Mouse (Mus musculus): ENCODE results near the gene Pnpla1.
"Not testable (repeated sequence)": the region's sequence is repeated elsewhere in the genome, so short reads cannot be mapped to it uniquely, and the experiment has no call there.

Pnpla1 gene

DNA sequence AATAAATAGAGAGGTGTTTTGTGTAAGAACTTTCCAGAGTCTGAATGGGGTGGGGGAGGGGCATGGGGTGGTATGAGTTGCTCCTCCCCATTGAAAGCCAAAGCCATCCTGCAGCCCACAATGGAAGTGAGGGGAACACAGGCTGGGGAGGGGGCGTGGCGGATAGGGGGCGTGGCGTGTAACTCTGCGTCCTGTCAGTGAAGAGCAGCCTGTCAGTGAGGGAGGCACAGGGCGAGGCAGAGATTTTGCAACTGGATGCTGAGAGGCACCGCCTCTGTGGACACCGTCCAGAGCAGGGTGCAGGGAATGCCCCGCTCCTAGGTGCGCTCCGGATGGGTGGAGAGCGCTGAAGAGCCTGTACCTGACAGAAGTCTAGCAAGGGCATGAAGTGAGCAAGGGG, at the start of gene Pnpla1:
Pnpla1 (plus strand) TSS at position 207 of the 400 bp plus-strand sequence.
- in situ Hi-C loops (cut with MboI; ENCODE audit: low pct_unique_long_range_greater_than_20kb in 1 of 2, low sequenced_read_pairs in 2 of 2, unreplicated experiment in 1 of 2): no loop called here

DNA sequence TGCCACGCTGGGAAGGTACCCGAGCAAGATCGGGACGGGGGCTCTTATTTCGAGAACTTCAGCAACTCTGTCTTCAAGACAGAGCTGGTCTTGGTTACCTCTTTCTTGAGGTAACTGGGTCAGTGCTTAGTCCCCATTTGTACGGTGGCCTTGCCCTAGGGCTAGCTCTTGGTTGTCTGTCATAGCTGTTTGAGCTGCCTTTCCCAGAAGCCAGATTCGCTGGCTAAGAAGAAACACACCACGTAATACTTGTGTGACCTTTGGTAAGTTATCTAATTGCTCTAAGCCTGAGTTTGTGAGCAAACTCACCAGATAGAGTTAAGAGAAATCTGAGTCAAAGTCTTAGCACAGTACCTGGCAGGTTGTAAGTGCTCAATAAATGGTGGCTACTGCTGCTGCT, 49.5 kb upstream of the Pnpla1 start:
- in situ Hi-C loops (cut with MboI; ENCODE audit: low pct_unique_long_range_greater_than_20kb in 1 of 2, low sequenced_read_pairs in 2 of 2, unreplicated experiment in 1 of 2): no loop called here

DNA sequence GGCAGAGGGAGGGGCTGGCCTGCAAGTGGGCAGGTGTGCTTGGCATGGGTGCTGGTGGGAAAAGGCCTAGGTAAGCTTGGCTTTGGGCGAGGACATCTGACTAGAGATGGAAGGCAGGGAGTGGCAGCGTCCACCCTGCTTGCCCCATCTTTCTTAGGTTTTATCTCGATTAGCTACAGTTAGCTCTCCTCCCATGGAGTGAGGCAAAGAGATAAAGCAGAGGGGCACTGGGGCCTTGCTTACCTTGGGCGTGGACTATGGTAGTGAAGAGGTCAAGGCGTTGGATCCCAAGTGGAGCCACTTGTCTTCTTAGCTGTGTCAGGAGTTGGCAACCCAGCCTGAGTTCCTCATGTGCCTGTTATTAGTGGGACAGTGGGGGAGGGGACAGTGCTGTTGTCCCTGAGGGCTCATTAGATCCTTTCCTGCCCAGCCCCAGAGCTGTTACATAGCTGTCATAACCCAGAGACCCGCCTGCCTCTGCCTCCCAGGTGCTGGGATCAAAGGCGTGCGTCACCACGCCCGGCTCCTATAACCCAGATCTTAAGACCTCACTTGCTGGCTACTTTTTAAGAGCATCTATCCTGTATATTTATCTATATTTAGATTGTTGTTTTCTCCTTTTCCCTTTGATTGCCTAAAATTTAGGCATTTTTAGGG, 48.9 kb upstream of the Pnpla1 start:
- in situ Hi-C loops (cut with MboI; ENCODE audit: low pct_unique_long_range_greater_than_20kb in 1 of 2, low sequenced_read_pairs in 2 of 2, unreplicated experiment in 1 of 2): no loop called here

DNA sequence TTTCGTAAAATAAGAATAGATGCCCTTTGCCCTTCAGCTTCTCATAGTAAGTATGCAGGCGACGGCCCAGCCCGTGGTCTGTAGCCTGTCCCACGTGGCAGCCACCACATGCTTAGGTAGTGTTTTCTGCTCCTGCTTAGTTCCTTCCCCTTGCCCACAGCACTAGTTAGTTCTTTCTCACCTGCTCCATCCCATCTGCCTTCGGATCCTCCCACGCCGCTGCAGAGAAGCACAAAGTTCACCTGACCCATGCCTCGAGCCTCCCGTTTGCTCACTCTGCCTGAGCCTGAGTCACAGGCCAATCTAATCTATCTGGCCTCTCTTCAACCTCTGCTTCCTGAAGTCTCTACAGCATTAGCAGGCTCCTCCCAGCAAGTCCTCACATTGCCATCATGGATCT, 45.9 kb upstream of the Pnpla1 start:
- in situ Hi-C loops (cut with MboI; ENCODE audit: low pct_unique_long_range_greater_than_20kb in 1 of 2, low sequenced_read_pairs in 2 of 2, unreplicated experiment in 1 of 2): no loop called here

DNA sequence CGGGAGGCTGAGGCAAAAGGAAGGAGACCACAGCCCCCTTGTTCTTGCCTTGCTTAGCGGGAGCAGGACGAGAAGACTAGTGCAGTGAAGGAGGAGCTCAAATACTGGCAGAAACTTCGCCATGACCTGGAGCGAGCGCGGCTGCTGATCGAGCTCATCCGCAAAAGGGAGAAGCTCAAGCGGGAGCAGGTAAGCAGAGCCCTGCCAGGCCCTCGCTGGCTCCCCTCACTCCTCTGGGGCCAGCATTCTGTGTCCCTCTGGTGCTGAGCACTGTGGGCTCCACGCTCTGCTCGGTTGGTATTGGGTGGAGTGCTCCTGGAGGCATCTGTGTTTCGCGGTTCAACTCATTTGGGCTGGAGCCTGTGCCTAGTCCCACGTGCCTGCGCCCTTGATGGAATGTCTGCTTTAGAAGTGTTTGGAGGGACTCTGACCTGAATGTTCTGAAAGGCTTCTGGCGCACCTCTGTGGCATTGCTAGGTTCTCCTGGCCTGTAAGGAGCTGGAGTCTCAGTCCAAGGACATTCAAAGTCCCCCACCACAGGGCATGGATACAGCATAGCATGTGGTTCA, 43.6 kb upstream of the Pnpla1 start:
- in situ Hi-C loops (cut with MboI; ENCODE audit: low pct_unique_long_range_greater_than_20kb in 1 of 2, low sequenced_read_pairs in 2 of 2, unreplicated experiment in 1 of 2): no loop called here

DNA sequence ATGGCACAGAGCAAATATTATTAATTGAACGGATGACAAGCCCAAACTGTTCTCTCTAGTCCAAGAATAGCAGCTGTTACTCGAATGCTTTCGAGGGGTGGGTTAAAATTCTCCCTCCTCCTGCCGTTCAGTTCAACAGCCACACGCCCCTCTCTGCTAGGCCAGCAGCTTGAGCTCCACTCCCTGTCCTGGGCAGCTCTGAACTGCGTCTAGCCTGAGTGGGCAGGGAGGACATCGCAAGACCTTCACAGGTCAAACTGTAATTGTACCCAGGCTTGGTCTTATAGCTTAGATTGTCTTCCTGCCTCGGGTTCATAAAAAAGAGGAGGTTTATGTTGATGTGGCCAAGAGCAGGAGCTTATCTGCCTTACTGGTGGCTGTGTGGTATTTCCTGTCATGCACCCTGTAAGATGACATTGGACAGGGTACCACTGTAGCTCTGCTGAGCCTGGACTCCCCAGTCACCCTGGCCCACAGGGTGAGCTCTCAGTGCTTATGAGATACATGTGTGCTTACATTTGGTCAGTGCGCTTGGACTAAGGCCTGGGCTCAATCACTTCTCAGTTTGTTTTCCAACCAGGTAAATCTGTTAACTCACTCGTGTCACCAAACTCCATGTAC, 42.7 kb upstream of the Pnpla1 start:
- in situ Hi-C loops (cut with MboI; ENCODE audit: low pct_unique_long_range_greater_than_20kb in 1 of 2, low sequenced_read_pairs in 2 of 2, unreplicated experiment in 1 of 2): no loop called here

DNA sequence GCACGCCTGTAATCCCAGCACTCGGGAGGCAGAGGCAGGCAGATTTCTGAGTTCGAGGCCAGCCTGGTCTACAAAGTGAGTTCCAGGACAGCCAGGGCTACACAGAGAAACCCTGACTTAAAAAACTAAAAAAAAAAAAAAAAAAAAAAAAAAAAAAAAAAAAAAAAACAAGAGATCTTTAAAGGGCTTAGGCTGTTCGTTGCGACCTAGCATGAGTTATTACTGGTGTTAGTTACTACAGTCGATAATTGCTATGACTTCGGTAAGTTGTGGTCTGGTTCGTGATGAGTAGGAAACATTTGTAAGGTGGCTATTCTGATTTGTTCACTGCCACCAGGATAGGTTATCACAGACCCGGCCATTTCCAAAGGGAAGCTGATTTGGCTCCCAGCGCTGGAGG, 41.9 kb upstream of the Pnpla1 start:
- in situ Hi-C loops (cut with MboI; ENCODE audit: low pct_unique_long_range_greater_than_20kb in 1 of 2, low sequenced_read_pairs in 2 of 2, unreplicated experiment in 1 of 2): not testable (repeated sequence)

DNA sequence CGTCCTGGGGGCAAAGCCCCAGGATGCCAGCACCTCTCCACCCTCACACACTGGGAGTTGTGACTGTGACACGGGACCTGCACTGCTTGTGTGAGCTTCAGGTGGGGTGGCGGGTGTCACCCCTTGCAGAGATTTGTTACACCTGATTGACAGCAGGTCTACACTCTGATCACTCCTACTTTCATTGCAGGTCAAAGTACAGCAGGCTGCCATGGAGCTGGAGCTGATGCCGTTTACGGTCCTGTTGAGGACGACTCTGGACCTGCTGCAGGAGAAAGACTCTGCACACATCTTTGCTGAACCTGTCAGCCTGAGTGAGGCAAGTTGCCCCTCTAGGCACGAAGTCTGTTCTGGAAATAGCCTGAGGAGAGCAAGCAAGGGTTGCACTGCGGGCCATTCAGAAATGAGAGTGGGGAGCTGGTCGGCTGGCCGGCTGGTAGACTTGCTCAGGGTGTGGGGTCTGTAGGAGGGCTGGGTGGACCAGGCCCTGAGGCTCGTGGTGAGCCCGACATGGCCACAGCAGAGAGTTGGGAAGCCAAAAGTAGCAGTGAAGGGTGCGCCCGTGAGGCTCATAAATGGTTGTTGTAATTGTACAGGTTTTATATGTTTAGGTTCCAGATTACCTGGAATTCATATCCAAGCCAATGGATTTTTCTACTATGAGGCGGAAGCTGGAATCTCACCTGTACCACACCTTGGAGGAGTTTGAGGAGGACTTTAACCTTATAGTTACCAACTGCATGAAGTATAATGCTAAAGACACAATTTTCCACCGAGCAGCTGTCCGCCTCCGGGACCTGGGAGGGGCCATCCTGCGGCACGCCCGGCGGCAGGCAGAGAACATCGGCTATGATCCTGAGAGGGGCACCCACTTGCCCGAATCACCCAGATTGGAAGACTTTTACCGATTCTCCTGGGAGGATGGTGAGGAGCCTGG, 41.1 kb upstream of the Pnpla1 start:
- in situ Hi-C loops (cut with MboI; ENCODE audit: low pct_unique_long_range_greater_than_20kb in 1 of 2, low sequenced_read_pairs in 2 of 2, unreplicated experiment in 1 of 2): no loop called here

DNA sequence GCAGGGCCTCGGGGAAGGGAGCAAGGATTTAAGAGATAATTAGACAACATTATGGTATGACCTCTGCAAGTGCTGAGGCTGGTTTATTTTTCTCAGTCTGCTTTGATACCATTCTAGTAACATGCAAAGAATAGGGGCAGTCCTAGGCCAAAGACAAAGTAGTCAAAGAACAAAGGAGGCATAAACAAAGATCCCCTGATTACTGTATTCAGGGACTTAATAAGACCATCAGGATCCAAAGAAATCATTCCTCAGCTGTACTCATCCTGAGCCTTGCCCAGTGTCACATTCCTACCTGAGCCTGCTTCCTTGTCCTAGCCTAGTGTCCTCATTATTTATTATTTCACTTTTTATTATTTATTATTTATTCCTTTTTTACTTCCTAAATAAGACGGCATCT, 38.0 kb upstream of the Pnpla1 start:
- in situ Hi-C loops (cut with MboI; ENCODE audit: low pct_unique_long_range_greater_than_20kb in 1 of 2, low sequenced_read_pairs in 2 of 2, unreplicated experiment in 1 of 2): no loop called here

DNA sequence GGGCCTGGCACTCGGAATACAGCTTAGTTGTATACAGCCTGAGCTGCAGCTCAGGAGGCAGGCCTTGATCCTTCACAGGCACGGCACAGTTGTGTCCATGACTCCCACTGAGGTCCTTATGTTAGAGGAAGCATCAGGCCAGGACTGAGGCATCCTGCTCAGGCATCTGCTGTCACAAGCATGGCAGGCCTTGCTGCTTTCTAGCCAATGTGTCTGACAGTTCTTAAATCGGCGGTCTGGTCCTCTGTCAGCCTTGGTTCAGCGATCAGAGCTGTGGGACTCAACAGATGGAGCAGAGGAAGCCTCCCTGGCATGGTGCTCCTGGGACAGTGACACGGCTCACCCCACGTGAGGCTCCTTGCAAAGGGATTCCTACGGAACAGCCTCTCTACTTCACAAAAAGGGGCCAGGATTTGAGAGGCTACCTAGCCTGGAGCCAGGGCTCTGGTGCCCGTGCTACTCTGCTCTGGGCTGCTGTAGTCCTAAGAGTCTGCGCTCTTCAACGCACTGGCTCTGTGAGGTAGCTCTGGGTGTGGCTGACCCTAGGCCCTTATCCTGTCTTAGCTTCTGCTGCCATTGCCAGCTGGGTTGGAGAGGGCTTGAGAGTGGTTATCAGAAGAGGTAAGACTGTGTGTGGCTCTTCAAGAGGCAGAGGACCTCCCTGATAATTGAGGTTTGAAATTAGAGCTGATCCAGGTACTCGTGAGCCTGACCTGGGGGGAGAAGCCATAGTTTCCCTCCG, 35.0 kb upstream of the Pnpla1 start:
- in situ Hi-C loops (cut with MboI; ENCODE audit: low pct_unique_long_range_greater_than_20kb in 1 of 2, low sequenced_read_pairs in 2 of 2, unreplicated experiment in 1 of 2): no loop called here

DNA sequence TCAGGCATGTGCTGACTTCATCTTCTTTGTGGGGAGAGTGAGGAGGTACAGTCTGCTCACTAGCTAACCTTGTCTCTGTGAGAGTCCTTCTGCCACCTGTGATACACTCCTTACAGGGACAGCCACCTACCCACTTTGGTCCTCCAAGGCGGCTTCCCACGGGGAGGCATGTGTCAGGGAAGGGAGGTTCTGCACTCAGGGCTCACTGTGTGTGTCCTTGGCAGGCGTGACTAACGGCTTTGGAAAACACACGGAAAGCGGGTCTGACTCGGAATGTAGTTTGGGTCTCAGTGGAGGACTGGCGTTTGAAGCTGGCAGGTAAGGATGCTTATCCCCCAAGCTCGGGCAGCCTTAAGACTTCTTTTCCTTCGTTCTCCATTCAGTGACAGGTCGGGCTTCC, 34.5 kb upstream of the Pnpla1 start:
- in situ Hi-C loops (cut with MboI; ENCODE audit: low pct_unique_long_range_greater_than_20kb in 1 of 2, low sequenced_read_pairs in 2 of 2, unreplicated experiment in 1 of 2): no loop called here

DNA sequence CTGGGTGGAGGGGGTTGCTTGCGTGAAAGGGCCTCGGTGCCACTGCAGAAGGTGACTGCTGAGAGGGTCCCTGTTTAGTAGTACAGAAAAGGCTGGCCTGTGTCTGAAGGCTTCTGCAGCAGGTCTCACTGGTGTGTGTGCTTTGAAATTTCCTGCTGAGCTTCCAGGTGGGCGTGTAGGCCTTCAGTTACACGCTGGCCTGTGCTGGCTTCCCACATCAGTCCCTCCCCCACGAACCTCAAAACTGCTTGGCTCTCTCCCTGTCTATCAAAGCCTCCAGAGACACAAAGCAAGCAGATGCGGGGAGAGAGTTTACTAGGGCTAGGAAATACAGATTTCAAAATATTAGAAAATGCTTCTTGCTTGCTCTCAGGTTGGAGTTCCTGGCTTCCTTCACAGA, 33.3 kb upstream of the Pnpla1 start:
- in situ Hi-C loops (cut with MboI; ENCODE audit: low pct_unique_long_range_greater_than_20kb in 1 of 2, low sequenced_read_pairs in 2 of 2, unreplicated experiment in 1 of 2): no loop called here

DNA sequence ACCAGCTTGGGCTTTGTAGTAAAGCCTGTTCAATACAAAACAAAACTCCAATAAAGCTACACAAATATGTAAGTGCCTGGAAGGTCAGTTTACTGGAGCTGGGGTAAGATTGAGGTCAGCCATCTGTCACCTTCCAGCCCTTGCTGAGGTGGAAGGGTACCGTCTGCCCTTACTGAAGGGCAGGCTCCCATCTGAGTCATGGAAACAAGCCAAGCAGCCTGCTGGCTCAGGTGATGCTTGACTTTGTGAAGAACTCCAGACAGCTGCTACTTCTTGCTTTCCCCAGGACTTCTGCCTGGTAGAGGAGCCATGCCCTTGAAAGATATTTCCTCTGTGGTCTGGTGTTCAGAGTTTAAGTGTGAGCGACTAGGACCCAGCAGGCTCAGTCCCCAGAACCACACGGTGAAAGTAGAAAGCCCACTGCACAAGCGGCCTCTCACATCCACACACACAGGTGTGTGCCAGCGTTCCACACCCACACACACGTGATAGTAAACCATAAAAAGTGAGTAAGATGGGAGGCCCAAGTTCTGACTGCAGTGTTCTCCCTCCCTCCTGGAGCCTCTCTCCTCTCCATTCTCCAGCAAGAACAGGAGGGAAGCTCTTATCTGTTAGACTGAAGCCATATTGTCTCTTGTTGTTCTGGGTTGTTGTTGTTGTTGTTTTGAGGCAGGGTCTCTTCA, 32.7 kb upstream of the Pnpla1 start:
- in situ Hi-C loops (cut with MboI; ENCODE audit: low pct_unique_long_range_greater_than_20kb in 1 of 2, low sequenced_read_pairs in 2 of 2, unreplicated experiment in 1 of 2): no loop called here

DNA sequence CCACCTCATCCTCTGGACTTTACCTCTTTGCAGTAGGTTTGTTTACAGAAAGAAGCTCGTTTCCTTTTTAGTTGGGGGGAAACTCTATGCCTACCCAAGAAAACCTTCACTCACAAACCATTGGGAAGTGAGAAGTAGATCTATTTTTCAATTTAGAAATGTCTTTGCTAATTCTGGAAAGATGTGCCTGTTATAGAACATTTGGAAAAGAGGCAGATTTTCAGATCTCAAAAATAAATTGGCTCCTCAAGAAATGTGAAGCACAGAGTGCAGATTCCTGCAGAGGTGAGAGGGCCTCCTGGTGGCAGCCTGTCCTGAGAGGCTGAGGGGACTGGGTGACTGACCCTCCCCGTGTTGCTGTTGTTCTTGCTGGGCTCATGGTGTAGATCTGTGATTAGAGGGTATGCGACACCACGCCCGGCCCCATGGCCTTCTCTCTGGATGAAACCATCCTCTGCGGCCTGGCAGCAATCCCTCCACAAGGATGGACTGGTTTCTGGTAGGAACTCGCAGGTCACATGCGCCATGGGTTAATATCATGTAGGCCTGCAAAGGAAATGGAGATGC, 30.5 kb upstream of the Pnpla1 start:
- in situ Hi-C loops (cut with MboI; ENCODE audit: low pct_unique_long_range_greater_than_20kb in 1 of 2, low sequenced_read_pairs in 2 of 2, unreplicated experiment in 1 of 2): no loop called here

DNA sequence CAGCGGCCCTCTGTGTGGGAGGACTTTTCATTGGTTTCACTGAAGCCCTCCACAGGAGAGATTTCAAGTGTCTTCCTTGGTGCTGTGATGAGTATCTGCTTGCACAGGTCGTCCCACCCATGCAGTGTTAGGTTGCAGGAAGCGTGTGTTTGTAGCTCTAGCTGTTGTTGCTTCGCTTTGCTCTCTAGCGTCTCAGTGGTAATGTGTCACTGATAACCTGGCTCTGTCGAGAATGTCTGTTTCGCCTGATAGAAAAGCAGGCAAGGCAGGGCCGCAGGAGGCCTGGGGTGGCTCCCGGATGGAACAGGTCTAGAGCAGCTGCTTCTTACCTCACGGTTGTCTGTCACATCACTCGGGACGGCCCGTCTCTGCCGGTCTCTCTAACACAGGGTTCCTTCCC, 29.1 kb upstream of the Pnpla1 start:
- in situ Hi-C loops (cut with MboI; ENCODE audit: low pct_unique_long_range_greater_than_20kb in 1 of 2, low sequenced_read_pairs in 2 of 2, unreplicated experiment in 1 of 2): no loop called here

DNA sequence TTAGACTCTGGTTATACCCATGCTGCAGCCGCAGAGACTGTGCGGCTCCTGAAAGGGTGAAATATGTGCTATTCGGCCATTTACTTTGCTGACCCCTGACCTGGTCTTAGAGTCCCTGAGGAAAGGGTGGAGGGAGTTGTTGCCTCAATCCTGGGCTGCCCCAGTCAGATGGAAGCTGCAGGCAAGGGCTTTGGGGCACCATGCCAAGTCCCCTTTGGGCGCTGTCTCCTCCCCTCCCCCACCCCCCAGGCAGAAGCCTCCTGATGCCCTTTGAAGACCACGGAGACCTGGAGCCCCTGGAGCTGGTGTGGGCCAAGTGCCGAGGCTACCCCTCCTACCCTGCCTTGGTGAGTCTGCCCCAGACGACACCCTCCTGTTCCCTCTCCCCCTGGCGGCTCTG, 27.1 kb upstream of the Pnpla1 start:
- in situ Hi-C loops (cut with MboI; ENCODE audit: low pct_unique_long_range_greater_than_20kb in 1 of 2, low sequenced_read_pairs in 2 of 2, unreplicated experiment in 1 of 2): no loop called here

DNA sequence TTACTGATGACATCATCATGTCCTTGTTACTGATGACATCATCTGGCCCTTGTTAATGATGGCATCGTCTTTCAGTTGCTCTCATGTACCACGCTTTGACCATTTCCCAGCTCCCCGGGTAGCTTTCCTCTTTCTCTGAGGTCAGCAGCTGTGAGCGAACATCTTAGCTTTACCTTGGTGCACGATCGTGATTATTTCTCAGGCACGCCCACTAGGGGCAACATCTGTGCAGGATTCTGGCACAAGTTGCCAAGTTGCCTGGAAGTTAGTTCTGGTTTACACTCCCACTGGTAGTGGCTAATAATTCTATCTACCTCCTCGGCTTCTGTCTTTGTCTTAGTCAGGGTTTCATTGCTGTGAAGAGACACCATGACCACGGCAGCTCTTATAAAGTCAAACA, 26.2 kb upstream of the Pnpla1 start:
- in situ Hi-C loops (cut with MboI; ENCODE audit: low pct_unique_long_range_greater_than_20kb in 1 of 2, low sequenced_read_pairs in 2 of 2, unreplicated experiment in 1 of 2): no loop called here

DNA sequence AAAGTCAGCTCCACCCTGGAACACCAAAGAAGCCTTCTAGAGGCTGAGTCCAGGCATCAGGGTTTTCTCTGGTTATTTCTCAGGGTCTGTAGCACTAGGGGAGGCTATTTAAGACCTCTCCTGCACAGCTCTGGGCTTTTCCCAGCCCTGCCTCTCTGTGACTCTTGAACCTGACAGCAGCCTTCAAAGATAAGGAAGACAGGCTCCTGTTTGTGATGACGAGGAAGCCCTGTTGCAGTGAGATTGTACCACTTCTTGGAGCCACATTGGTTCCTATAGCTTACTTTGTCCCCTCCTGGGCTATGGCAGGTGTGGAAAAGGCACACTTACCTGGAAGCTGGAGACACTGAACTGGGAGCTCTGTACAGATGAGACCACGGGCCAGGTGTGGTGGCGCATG, 25.3 kb upstream of the Pnpla1 start:
- in situ Hi-C loops (cut with MboI; ENCODE audit: low pct_unique_long_range_greater_than_20kb in 1 of 2, low sequenced_read_pairs in 2 of 2, unreplicated experiment in 1 of 2): no loop called here
